Mouse (Mus musculus) cerebellum, adult 11 months (tissue): ENCODE data around the gene Nsf.
"Not testable (repeated sequence)": the region's sequence is repeated elsewhere in the genome, so short reads cannot be mapped to it uniquely, and the experiment has no call there.

ENCODE experiments used
- DNase-seq: peaks from one replicate; pipeline ENCODE4 v3.0.0; 2022

Nsf gene

DNA sequence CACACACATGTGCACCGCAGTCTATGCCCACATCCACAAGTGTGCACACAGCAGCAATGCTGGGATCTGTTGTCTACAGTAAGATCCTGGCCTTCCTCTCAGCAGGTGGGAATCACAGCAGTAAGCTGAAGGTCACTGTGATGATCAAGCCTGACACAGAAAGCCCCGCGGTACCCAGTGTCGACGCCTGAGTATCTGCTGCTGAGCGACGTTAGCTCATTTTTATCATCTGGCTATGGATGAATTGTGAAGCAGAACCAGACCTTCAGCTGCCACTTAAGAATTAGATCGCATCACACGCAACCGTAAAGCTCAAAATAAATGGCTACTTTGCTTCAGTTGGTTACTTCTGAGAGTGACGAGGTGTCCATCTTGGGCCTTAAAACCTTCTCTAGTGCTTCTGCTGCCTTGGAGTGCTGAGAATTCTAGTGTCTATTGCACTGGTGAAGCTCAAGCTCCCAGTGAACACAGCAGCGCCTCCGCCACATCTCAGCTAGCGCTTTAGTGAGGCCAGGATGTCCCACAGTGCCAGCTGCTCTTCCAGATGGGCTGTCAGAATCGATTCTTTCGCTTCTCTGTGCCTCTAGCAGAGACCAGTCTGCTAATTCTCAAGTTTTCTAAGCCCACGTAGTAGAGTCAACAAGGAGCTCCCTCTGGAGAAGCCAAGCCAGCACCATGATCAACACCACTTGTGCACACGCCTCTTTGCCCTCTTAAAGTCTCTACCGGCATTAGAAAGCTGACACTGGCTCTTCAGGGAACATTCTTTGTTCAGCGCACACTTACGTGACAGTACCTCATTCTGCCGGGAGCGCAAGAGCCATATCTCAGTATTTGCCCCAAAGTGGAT, 63.3 kb downstream of the Nsf start:
- no peak for DNase-seq

DNA sequence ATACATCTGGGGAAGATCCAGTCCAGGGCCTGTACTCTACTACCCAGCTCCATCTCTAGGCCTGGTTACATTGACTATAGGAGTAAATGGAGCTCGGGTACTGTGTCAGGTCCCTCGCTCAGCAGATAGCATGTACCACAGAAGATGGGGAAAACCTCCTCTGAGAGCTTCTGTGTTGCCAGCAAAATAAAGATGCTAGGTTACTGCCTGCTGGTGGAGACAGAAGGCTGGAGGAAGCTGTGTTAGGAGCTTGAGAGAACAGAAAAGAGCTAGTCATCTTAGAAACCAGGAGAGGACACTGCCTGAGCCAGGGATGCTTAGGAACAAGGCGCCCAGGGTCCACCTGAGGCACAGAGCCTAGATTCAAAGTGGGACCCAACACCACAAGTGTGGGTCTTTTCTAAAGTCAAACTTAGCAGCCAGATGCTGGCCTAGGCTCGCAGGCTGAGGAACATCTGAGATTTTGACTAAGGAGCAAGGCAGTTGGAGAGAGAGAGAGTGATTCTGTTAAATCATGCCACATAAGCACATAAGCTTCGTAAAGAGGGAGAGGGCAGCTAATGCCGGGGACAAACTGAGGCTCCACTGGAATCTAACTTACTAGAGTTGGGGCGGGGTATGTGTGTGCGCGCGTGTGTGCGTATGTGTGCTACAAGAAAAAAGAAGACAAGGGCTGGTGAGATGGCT, 66.0 kb downstream of the Nsf start:
- no peak for DNase-seq

DNA sequence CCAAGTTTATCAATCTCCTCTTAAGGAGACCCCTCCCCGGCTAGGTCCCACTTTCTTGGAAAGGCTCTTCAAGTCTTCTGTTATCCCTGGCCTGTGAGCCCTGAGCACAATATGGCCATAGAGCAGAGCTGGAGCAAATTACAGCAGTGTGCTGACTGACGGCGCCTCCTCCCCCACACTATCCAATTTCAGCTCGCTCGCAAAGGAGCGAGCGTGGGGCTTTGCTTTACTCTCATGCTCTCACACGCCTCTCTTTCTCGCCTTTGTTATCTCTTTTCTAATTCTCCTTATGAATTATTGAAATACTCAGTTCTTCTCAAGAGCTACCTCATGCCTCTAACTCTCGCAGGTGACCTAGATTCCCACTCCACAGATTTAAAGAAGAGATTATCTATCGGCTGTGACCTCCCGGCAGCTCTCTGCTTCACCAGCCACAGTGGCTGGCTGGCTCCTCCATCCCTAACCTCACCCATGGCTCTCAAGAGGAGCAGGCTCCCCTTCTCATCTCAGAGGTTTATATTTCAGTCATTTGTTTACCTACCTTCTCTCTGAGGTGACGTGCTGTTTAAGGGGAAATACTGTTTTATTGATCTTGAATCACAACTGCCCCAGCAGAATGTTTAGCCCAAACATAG, 69.0 kb downstream of the Nsf start:
- no peak for DNase-seq

DNA sequence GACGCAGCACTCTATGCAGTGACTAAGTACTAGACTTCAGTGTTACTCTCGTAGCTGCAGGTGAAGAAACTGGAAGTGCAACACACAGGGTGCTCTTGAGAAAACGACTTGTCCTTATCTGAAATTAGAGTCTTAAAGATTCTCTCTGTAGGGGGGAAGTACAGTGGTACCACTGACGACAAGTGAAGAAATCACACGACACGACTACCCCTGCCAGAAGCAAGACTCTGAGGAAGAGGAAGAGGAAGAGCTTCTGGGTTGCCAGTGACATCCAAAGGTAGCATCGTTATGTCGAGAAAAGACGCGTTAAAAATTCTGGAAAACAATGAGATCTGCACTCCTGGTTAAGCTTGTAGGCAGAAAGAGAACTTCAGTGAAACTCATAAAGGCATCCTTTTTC, 70.1 kb downstream of the Nsf start:
- no peak for DNase-seq

DNA sequence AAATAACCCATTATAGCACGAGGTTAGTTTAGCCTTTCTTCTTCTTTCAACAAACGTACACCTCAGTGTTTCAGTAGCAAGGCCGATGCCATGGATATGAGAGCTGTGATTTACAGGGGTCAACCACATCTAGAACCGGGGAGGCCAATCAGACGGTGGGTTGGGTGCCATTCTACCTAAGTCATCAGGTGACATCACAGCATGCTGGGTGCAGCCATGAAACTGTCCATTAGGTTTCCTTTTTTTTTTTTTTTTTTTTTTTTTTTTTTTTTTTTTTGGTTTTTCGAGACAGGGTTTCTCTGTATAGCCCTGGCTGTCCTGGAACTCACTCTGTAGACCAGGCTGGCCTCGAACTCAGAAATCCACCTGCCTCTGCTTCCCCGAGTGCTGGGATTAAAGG, 74.4 kb downstream of the Nsf start:
- DNase-seq, result not testable (repeated sequence)

DNA sequence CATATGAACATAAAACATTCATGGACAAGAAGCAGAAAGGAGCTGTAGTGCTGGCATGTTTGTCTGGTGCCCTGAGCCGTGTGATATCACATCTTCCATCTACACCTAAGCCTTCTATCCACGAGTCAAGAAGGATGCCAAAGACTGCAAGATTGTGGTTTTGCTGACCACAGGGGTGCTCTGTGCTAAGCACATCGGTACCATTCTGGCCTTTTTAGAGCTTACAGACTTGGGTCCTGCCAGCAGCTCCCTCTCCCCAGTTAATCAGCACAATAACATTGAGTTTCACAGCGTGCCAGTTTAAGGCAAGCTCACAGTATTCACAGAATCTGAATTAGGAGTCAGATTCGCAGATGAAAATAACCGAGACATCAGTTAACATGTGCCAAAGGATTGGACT, 75.4 kb downstream of the Nsf start:
- DNase-seq, result no peak

DNA sequence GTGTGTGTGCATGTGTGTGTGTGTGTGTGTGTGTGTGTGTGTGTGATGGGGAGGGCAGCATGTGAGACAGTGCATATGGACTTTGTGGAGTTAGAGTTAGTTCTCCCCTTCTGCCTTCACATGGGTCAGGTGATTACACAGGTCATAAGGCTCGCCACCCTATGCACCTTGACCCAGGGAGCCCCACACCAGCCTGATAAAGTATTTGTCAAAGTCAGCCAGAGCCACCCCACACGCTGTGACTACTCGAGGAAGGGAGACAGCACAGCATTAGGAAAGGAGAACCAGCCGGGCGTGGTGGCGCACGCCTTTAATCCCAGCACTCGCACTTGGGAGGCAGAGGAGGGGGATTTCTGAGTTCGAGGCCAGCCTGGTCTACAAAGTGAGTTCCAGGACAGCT, 83.5 kb downstream of the Nsf start:
- DNase-seq, result no peak

DNA sequence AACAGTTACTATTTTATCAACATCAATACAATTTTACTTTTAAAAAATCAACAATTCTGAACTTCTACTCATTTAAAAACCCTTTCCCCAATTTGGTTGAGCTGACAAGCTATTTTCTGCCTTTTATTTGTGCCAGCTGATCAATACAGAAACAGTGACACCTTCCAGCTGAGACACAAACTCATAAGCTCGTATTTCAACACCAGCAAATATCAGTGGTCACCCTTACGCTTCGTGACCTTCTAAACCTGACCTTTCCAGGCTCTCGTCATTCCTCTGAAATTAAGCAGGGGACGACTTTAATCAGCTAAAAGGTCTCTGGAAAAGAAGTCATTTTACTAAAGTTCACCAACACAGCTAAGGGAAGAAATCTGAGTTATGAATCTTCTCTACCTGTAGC, 86.2 kb downstream of the Nsf start:
- DNase-seq, result no peak

DNA sequence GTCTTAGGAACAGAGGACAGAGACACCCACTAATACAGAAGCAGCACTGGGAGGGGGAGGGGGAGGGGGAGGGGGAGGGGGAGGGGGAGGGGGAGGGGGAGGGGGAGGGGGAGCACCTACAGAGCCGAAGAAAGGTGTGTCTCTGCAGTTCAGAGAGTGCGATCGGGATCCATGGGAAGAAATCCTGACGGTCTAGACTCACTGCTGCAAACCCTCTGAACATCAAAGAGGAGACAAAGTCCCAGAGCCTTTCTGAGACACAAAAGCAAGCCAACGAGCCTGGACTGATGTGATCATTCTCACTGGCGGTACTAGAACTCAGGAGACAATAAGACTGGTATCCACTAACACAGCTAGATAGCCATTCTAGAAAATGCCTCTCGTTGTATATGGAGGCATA, 88.5 kb downstream of the Nsf start:
- DNase-seq, result no peak

DNA sequence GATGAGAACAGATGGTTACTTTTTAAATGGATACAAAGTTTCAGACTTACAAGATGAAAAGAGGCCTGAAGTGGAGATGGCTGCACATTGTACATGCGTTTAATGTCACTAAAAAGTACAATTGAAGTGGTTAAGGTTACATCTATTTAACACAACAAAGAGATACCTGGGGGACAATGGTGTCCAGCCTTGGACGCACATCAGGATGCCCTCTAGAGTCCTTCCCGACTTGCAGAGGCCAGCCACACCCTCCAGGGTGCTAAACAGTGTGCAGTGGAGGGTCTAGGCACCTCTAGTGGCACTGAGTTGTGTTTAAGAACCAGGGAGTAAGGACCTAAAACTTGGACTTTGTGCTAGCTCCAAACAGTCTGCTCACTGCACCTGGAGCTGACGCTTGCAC, 89.4 kb downstream of the Nsf start:
- no peak for DNase-seq

DNA sequence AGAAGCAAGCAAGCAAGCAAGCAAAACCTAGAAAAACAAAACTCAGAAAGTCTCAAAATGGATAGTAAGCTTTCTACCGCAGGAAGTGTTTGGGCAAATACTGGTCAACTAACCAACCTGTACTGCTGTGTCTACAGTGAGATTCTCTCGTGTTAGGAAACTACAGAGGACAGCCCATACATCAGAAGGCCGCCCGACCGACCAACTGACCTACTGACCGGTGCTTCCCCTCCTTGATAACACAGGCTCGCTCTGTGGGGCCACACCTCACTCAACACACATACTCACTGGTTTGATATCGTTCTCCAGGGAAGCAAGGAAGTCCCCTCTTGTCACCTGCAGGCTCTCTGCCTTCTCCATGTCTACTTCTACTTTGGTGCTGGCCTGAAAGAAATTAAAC, 90.9 kb downstream of the Nsf start:
- no peak for DNase-seq

DNA sequence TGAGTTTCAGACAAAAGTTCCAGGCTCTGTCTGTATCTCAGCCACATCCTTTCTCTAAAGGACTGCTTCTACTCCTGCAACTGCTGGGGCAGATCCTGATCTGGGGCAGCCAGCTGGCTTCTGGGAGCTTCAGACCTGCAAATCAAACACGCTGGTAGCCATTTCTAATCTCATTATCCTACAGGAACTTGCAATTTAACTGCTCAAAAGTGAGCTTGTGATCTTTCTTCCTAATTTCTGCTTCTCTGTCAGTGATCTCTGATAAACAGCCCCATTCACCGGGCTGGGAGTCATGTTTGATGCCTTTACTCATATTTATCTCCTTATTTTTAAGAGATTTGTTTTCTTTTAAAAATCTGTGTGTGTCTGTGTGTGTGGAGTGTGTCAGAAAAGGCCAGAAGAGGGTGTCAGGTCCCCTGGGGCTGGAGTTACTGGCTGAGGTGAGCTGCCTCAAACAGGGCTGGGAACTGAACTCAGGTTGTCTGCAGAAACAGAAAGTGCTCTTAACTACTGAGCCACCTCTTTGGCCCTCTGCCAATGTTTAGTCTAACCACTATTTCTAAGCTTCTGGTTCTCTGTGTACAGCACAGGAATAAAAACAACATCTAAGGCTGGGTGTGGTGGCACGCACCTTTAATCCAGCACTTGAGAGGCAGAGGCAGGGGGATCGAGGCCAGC, 93.8 kb downstream of the Nsf start:
- DNase-seq, result no peak

DNA sequence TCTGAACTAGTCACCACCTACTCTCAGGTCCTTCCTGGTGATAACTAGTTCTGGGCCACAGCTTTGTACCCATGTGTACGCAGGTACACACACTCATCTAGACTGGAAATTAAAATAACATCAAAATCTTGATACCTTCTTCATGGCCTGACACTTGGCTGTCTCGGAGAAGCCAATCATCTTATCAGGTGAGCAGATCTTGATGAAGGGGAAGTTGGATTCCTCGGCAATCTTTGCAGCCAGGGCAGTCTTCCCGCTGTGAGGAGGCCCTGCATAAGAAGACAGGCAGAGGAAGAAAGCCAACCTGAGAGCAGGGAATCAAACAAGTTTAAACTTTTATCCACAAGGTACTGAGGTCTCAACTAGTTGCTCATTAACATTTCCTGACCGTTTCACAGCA, 95.1 kb downstream of the Nsf start:
- no peak for DNase-seq

DNA sequence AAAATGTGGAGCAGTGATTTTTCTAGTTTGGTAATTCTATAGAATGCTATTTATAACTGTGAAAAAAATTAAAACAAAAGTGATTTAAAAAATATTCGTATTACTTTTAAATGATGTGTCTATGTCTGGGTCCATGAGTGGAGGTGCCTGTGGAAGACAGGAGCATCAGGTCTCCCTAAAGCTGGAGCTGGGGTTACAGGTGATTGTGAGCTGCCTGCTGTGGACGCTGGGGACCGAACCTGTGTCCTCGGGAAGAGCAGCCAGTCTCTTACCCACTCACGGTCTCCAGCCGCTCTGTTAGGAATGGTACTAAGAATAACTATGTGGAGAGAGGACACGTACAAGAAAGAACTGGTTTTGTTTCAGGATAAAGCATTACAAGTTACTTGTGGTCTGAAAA, 97.2 kb downstream of the Nsf start:
- no peak for DNase-seq

DNA sequence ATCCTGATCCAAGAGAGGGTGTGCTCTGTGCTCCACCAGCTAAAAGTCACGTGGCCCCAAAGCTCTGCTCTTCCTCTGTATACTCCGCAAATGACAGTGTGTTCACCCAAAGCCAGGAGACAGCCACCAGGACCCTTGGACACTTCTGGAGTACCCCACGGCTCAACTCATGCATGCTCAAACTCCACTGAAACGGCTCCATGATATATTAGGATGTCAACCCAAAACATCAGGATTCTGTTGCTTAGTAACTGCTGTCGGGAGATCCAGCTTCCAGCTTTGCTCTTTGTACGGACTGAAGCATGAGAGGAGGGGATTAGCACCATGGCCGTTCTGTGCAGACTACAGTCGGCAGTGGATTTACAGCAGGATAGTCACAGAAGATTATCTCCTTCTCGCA, 99.6 kb downstream of the Nsf start:
- DNase-seq, result no peak

DNA sequence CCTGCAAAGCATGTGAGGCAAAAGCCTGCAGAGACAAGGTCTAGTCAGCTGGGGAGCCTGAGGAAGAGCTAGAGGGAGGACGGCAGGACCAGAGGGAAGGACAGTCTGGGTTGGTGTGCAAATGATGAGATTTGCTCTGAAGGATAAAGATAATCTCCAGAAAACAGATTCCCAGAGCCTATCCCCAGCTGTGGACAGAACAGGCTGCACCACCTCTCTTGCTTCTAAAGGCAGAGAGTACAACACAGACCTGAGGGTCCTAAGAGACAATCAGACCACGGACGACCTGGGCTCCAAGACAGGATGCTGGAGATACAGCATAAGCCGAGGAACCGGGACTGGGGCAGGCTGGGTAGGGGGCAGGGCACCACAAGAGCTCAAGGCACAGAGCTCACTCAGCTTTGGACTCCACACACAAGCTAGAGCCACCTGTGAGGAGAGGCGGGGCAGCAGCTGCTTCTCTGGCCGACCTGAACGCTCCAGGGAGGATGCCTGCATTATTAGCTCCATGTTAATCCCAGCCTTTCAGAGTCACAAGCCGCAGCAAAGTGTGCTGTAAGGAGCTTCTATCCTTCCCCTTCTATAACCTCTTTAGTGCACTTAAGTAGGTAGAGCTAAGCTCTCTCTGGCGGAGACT, 100.5 kb downstream of the Nsf start:
- DNase-seq, result no peak

DNA sequence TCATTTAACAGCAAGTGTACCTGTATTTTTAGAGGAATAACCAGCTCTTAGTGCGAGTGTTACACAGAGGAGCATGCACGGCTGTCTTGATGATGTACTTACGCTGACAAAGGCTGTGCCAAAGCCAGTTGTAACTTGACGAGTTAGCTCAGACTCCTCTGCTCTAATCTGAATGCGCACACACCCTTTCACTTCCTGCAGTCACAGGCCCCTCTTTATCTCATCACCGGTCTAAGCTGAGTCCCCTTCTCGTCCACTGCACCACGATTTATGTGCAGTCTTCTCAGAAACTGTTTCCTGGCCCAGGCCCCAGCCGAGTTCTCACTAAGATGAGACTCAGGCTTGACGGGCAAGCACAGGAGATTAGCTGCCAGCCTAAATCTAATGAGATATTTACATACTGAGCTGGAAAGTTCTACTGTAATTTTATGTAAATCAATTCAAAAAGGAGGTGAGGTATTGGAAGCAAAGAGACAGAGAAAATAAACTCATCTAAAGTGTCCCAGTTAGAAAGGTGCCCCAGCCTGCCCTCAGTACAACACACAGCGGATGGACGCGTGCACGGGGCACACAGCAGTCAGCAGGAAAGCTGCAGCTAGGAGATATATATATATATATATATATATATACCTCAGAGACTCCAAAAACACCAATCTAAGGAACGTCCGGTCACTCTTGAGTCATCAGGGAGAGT, 101.1 kb downstream of the Nsf start:
- DNase-seq, result no peak

DNA sequence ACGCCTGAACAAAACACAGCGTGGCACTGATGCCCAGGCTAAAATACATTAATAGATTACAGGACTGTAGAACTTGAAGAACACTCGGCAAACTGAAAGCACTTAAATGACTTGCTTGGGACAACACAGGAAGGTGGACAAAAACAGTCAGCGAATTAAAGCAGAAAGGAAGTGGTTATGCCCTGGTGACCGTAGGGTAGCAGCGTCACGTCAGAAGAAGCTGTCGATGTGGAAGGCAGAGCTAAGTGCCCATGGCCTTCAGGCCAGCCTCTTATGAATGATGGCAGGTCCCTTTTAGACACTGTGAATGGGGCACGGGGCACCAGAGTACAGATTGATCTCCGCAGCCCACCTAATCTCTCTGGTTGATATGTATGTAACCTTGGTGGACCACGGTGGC, 105.6 kb downstream of the Nsf start:
- no peak for DNase-seq

DNA sequence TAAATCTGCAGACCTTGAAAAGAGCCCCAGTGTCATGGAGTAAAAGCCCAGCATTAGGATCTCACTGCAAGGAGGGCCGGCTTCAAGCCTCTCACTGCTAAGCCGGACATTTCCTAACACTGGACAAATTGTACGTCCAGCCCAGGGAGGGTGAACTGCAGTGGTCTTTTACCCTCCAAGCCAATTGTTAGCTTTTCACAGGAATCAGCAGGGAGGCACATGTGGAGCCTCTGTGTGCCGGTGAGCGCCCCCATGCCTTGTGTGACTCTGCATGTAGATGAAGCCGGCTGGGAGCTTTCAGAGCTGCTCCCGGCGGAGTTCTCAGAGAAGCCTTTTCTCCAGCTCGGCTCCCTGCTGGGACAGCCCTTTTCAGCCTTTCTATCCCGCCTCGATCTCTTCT, 113.0 kb downstream of the Nsf start:
- no peak for DNase-seq

DNA sequence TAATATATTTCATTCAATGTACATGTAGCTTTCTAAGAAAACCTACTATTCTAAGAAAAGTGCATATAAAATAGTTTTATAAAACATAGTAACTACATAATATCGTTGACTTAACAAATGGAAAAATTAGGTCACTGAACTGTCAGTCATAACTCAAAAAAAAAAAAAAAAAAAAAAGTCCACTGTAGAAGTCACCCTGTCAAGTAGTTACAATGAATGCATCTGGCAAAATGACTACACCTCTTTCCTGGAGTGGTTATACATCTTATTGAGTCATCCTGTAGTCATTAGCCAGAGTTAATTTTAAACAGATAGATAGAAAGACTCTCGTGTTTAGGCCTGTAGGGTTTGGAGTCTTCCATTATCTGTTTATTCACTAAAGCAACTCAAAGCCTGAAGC, 114.9 kb downstream of the Nsf start:
- no peak for DNase-seq

DNA sequence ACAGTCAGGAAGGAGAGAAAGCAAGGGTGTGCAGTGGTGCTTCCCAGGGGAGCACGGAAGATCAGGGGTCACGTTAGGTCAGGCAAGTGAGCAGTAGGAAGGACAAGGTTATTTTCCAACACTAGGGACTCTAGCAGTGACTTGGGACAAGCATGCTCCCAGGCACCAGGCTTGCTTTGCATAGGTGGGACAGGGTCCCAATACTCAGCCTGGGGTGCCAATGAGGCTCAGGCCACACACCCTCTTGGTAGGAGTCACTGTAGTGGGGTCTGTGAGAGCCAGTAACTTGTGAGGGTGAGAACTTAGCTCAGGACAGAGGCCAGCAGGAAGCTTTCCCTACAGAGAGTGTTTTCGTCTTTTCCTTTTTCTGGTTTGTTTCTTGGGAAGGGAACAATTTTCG, 121.5 kb downstream of the Nsf start:
- DNase-seq, result no peak

DNA sequence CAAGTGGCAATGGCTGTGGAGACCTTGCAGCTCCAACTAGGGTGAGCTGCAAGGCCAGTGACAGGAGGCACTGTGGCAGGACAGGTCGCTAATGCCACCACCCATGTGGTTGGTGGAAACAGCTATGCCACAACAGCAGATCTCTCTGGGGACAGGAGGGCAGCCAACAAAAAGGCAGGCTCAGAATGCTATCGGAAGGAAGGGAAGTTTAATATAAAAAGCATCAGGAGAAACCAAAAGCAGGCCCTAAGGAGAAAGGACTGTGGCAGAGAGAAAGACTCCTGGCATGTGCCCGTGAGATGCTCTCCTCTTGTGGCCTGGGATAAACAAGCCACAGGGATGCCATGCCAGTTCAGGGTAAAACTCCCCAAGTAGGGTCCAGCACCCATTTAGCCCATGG, 122.1 kb downstream of the Nsf start:
- DNase-seq, result no peak

DNA sequence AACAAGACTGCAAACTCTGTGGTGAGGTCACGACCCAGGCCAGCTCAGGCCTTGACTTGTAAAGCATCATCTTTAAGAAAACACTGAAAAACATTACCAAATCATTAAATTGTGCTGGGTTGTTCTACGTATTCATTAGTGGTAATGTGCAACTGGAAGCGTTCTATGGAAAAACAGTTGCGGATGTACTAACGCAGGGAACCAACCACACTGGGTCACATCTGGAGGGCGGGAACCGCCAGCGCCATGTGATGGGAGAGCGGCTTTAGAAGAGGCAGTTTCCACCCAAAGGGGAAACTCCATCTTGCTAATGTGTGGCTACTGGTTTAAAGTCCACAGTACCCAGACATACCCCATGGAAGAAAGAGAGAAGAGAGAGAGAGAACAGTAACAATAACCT, 123.4 kb downstream of the Nsf start:
- no peak for DNase-seq
